Mouse (Mus musculus): ENCODE results near the gene Fzr1.

DNA sequence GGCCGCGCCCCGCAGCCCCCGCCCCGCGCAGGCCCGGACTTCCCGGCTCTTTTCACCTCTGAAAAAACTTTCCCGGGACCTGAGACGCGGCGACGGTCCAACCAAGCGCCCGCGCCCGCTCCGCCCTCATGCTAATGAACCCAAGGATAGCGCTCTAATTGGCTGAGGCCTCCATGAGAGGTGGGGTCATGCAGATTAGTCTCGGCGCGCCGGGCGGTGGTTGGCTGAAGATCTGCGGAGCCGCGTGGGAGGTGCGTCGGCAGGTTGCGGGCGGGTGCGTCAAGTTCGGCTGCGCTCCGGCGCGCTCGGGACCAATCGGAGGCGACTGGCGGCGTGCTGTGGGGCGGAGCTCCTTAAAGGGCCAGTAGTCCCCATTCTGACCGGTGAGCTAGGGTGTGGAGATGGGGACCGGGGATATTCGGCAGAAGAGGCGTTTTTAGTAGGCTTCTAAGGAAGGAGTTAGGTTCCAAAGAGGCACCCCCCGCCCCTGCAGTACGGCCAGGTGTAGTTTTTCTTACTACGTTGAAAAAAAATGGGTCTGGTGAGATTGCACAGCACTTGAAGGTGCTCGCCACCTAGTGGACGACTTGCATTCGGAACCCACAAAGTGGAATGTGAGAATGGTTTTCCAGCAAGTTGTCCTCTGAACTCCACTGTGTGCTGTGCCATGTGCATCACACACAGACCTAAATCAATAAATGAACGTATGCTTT is 27.8 kb downstream of the Fzr1 start, which contains the start of gene Hmg20b:
- TF ChIP-seq CTCF (conservative IDR thresholded peaks at IDR 0.05; ENCODE audit: low read length): peak; percentile 90
- TF ChIP-seq NANOG (IDR thresholded peaks at IDR 0.05; ENCODE audit: borderline replicate concordance, low read length): no peak
- no peak for TF ChIP-seq POU5F1 (IDR thresholded peaks at IDR 0.05; ENCODE audit: borderline replicate concordance, low read length)
